Mouse (Mus musculus): ENCODE data around the gene Krt14. TPM values are rescaled to one million over a fixed set of nuclear protein-coding genes. Genes with fewer than 3 reads are reported as not detected.

Krt14 gene
- total and polyA plus RNA-seq, 2 experiments from 2014 or later: 0.14 to 0.63 TPM

DNA sequence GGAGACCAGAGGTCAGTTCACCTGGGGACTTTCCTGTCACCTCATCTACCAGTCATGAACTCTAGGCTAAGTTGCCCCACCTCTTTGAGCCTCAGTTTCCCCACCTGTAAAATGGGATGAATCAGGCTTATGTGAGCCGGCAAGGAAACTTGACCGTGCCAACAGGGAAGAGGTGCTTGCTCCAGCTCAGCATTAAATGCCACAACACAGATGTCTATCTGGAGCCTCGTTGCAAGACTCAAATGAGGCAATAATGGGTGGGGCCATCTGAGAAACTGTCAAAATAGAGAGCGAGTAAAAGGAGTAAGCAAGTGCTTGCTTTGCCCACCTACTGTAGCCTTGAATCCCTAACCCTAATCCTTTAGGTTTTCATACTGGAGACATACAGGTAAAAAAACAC lies 12.0 kb upstream of the Krt14 start:
- TF ChIP-seq CTCF (IDR thresholded peaks at IDR 0.05; ENCODE audit: low read depth): no peak
- no peak overlapping the region for H3K4me2 ChIP-seq (ENCODE audit: low read depth)
- ATAC-seq: no peak
- no peak for DNase-seq
- no peak overlapping the region for H3K27ac ChIP-seq (ENCODE audit: low read depth, low read length)
- no peaks in the 10 kb centered on the region for H3K36me3 ChIP-seq (ENCODE audit: insufficient read depth)
- 84% methylated on average over 4 of the region's 4 CpGs for WGBS
- H3K9ac ChIP-seq: no peak overlapping the region
- H3K9me3 ChIP-seq (ENCODE audit: low read length): no peaks in the 10 kb centered on the region
- H3K27me3 ChIP-seq (ENCODE audit: insufficient read depth, low read length): no peaks in the 10 kb centered on the region
- no peaks in the 10 kb centered on the region for H3K4me1 ChIP-seq (ENCODE audit: insufficient read depth)
- no peak overlapping the region for H3K4me3 ChIP-seq (ENCODE audit: low read depth, low read length)

DNA sequence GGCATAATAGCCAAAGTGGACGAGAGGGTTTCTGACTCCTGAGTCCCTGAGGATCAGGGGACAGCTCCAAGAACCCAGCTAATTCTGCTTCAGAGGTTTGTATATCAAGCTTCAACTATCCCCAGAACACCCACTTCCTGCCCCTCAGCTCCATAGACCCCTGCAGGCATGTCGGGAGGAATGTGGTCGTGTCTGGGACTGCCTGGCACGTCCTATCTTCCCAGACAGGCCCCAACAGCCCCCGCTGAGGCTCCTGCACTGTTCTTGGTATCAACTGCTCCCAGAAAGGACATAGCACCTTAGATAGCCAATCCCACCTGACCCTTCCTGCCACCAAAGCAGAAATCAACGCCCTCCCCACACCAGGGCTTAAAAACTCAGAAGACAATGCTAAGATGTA lies 1.2 kb upstream of the Krt14 start:
- TF ChIP-seq CTCF (IDR thresholded peaks at IDR 0.05; ENCODE audit: low read depth): no peak
- no peaks in the 10 kb centered on the region for H3K36me3 ChIP-seq (ENCODE audit: insufficient read depth)
- H3K9ac ChIP-seq: no peak overlapping the region
- no peak for ATAC-seq
- H3K4me2 ChIP-seq (ENCODE audit: low read depth): no peak overlapping the region
- no peaks in the 10 kb centered on the region for H3K9me3 ChIP-seq (ENCODE audit: low read length)
- no peak for DNase-seq
- no peaks in the 10 kb centered on the region for H3K27me3 ChIP-seq (ENCODE audit: insufficient read depth, low read length)
- no peak overlapping the region for H3K4me3 ChIP-seq (ENCODE audit: low read depth, low read length)
- no peak overlapping the region for H3K27ac ChIP-seq (ENCODE audit: low read depth, low read length)
- no peaks in the 10 kb centered on the region for H3K4me1 ChIP-seq (ENCODE audit: insufficient read depth)
- 64% methylated on average over 6 of the region's 6 CpGs for WGBS

DNA sequence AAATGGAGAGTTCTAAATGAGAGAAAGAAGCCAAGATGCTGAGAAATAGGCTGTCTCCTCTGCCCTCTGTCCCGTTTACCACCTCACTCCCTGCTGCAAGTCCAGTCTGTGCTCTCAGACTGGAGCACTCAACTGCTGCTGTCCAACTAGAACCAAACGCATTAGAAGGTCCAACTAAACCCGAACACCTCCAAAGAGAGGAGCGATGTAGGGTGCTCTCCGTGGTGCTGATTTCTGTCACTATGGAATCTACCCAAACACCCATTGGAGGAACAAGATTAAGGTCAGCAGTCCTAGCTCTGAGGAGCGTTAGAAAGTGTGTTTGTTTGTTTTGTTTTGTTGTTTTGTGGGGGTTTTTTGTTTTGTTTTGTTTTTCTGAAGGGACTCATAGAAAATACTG lies 3.9 kb downstream of the Krt14 start:
- Histone ChIP-seq H3K9ac (no peak overlapping the region), H3K4me3 (ENCODE audit: low read depth, low read length) (no peak overlapping the region), H3K27me3 (ENCODE audit: insufficient read depth, low read length) (no peaks in the 10 kb centered on the region), H3K4me1 (ENCODE audit: insufficient read depth) (no peaks in the 10 kb centered on the region), H3K9me3 (ENCODE audit: low read length) (no peaks in the 10 kb centered on the region), H3K36me3 (ENCODE audit: insufficient read depth) (no peaks in the 10 kb centered on the region), H3K4me2 (ENCODE audit: low read depth) (no peak overlapping the region), H3K27ac (ENCODE audit: low read depth, low read length) (no peak overlapping the region)
- DNase-seq (no peak), ATAC-seq (no peak)
- TF ChIP-seq CTCF (IDR thresholded peaks at IDR 0.05; ENCODE audit: low read depth): no peak
- 17% methylated on average over 6 of the region's 6 CpGs for WGBS

DNA sequence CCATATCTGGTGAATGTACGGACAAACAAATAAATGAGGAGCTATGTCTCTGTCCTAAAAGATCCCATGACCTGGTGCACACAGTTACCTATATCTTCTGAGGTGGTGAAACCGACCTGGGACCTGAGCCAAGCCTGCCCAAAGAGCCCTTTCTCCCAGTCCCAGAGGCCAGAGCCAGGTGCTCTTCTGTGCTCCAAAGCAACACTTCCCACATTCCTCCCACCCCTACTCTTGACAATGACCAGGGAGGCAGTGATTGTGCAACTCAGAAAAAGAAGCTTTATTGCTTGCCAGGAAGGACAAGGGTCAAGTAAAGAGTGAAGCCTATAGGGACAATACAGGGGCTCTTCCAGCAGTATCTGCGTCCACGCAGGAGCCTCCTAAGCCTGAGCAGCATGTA lies 4.4 kb downstream of the Krt14 start:
- no peak for ATAC-seq
- TF ChIP-seq CTCF (IDR thresholded peaks at IDR 0.05; ENCODE audit: low read depth): no peak

DNA sequence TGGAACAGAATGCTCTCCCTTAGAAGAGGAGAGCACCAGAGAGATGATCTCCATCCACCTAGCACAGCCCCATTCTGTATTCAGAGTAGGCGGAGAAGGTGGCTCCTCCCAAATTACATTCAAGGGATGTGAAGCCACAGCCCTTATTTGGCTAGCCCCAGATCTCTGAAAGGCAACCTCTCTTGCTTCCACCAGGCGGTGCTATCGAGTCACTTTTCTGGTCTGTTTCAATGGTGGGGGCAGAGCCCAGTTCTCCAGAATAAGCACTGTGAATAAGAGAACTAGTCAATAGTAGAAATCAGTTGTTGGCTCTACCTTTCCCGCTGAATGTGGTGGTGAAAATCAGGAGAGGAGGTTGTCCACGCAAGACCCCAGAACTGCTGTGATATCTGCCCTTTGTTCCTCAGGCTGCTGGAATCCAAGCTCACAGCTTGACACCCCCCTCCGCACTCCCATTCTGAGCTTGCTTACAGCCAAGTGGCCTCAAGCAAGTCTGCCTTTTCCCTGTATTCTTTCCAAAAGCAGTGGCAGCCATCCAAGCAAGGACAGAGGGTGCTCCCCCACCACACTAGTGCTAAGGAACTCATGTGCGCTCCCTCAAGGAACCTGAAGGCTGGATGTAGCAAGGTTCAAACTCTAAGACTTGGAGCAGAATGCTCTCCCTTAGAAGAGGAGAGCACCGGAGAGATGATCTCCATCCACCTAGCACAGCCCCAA lies 7.1 kb downstream of the Krt14 start:
- H3K27me3 ChIP-seq (ENCODE audit: insufficient read depth, low read length): no peaks in the 10 kb centered on the region
- no peak overlapping the region for H3K4me2 ChIP-seq (ENCODE audit: low read depth)
- WGBS: 45% methylated on average over 8 of the region's 8 CpGs
- DNase-seq (peak; percentile 13), ATAC-seq (no peak)
- H3K4me3 ChIP-seq (ENCODE audit: low read depth, low read length): no peak overlapping the region
- H3K36me3 ChIP-seq (ENCODE audit: insufficient read depth): no peaks in the 10 kb centered on the region
- H3K9me3 ChIP-seq (ENCODE audit: low read length): no peaks in the 10 kb centered on the region
- H3K4me1 ChIP-seq (ENCODE audit: insufficient read depth): no peaks in the 10 kb centered on the region
- H3K9ac ChIP-seq: no peak overlapping the region
- peak; percentile 56 for TF ChIP-seq CTCF (IDR thresholded peaks at IDR 0.05; ENCODE audit: low read depth)
- H3K27ac ChIP-seq (ENCODE audit: low read depth, low read length): no peak overlapping the region

More for the DNA sequence above, 4.4 kb downstream of the Krt14 start:
- H3K4me2 ChIP-seq (ENCODE audit: low read depth): no peak overlapping the region
- no peak overlapping the region for H3K9ac ChIP-seq
- no peak overlapping the region for H3K4me3 ChIP-seq (ENCODE audit: low read depth, low read length)
- no peak overlapping the region for H3K27ac ChIP-seq (ENCODE audit: low read depth, low read length)
- WGBS: 86% methylated on average over 4 of the region's 4 CpGs
- H3K36me3 ChIP-seq (ENCODE audit: insufficient read depth): no peaks in the 10 kb centered on the region
- DNase-seq: no peak
- no peaks in the 10 kb centered on the region for H3K4me1 ChIP-seq (ENCODE audit: insufficient read depth)
- H3K27me3 ChIP-seq (ENCODE audit: insufficient read depth, low read length): no peaks in the 10 kb centered on the region
- no peaks in the 10 kb centered on the region for H3K9me3 ChIP-seq (ENCODE audit: low read length)

DNA sequence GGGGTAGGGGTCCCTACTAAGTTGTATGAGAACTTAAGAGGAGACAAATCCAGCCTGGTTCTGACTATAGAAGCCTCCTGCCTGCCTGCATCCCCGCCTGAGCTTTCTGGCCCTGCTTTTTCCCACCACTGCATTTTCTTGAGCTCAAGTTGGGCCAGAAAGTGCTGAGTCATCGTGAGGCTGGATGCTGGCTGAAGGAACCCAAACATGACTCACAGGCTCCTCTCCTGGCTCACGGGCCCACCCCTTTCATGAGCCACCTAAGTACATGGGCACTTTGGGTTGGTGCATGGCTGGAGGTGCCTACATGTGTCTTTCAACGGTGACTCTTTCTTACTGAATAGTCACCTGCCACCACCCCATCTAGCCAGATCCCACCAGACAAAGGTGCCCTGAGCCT lies 8.7 kb downstream of the Krt14 start:
- H3K27me3 ChIP-seq (ENCODE audit: insufficient read depth, low read length): no peaks in the 10 kb centered on the region
- WGBS: 83% methylated on average over 4 of the region's 4 CpGs
- no peak overlapping the region for H3K9ac ChIP-seq
- DNase-seq (no peak), ATAC-seq (no peak)
- no peak overlapping the region for H3K27ac ChIP-seq (ENCODE audit: low read depth, low read length)
- no peak for TF ChIP-seq CTCF (IDR thresholded peaks at IDR 0.05; ENCODE audit: low read depth)
- no peak overlapping the region for H3K4me2 ChIP-seq (ENCODE audit: low read depth)
- no peak overlapping the region for H3K4me3 ChIP-seq (ENCODE audit: low read depth, low read length)
- H3K9me3 ChIP-seq (ENCODE audit: low read length): no peaks in the 10 kb centered on the region
- H3K4me1 ChIP-seq (ENCODE audit: insufficient read depth): no peaks in the 10 kb centered on the region
- H3K36me3 ChIP-seq (ENCODE audit: insufficient read depth): no peaks in the 10 kb centered on the region

DNA sequence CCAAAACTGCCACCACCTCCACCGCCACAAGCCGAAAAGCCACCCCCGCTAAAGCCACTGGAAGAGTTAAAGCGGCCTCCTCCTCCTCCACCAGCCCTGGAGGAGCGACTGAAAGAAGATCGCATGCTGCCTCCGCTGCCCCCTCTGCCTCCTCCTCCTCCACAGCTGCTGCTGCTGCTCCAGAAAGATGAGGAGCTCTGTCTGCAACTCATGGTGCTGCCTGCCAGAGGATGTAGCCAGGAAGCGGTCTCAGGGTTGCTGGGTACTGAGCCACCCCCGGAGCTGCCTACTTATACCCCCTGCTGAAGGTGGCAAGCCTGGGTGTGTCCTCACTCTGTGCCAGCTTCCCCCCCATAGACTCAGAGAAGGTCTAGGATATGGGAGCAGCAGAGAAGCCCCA lies 14.4 kb downstream of the Krt14 start, which contains the start of gene Krt9:
TSS of gene Krt9 (minus strand) at position 255 of the 400 bp plus-strand sequence.
- Histone ChIP-seq H3K9ac (no peak within 1 kb of the TSS), H3K4me2 (ENCODE audit: low read depth) (no peak within 1 kb of the TSS), H3K4me3 (ENCODE audit: low read depth, low read length) (no peak within 1 kb of the TSS), H3K27ac (ENCODE audit: low read depth, low read length) (no peak within 1 kb of the TSS), H3K36me3 (ENCODE audit: insufficient read depth) (no peaks in the 10 kb centered on the region), H3K27me3 (ENCODE audit: insufficient read depth, low read length) (no peaks in the 10 kb centered on the region), H3K9me3 (ENCODE audit: low read length) (no peaks in the 10 kb centered on the region), H3K4me1 (ENCODE audit: insufficient read depth) (no peaks in the 10 kb centered on the region)
- TF ChIP-seq CTCF (IDR thresholded peaks at IDR 0.05; ENCODE audit: low read depth): no peak
- 67% methylated on average over 9 of the region's 9 CpGs for WGBS
- ATAC-seq (no peak), DNase-seq (no peak)
